Mouse (Mus musculus) bone marrow macrophage, adult 2 months (primary cell): Measurements from ENCODE around the gene AI837181. TPM values are rescaled to one million over a fixed set of nuclear protein-coding genes. Genes with fewer than 3 reads are reported as not detected.

Experiments used
- H3K27ac ChIP-seq: 2 replicates; pipeline ENCODE4 v1.5.1; 2012; ENCODE audit warnings: low read depth, low read length; ENCODE audit not compliant: insufficient read depth
- H3K4me1 ChIP-seq: 2 replicates; pipeline ENCODE4 v1.6.1; 2012; ENCODE audit warnings: low read length; ENCODE audit not compliant: control insufficient read depth, insufficient read depth
- H3K4me3 ChIP-seq: 2 replicates; pipeline ENCODE4 v1.5.1; 2012; ENCODE audit warnings: mild to moderate bottlenecking, low read length, moderate library complexity; ENCODE audit not compliant: insufficient read depth
- CTCF ChIP-seq: IDR thresholded peaks from 2 replicates; pipeline ENCODE4 v1.5.1; 2012; ENCODE audit warnings: low read depth, mild to moderate bottlenecking, low read length, moderate library complexity
- POLR2A ChIP-seq: IDR thresholded peaks from 2 replicates; pipeline ENCODE4 v1.6.1; 2012; ENCODE audit warnings: mild to moderate bottlenecking, low read depth, low read length, borderline replicate concordance
- polyA plus RNA-seq: library from polyadenylated mRNA; stranded (reverse); fragments of >200 nt; gene quantifications from 2 replicates; pipeline ENCODE4 v1.2.4, GENCODE M21; 2012; ENCODE audit not compliant: missing spikeins, insufficient read depth, insufficient read length

AI837181 gene
- polyA plus RNA-seq, 1 experiment = 47.5 TPM

DNA sequence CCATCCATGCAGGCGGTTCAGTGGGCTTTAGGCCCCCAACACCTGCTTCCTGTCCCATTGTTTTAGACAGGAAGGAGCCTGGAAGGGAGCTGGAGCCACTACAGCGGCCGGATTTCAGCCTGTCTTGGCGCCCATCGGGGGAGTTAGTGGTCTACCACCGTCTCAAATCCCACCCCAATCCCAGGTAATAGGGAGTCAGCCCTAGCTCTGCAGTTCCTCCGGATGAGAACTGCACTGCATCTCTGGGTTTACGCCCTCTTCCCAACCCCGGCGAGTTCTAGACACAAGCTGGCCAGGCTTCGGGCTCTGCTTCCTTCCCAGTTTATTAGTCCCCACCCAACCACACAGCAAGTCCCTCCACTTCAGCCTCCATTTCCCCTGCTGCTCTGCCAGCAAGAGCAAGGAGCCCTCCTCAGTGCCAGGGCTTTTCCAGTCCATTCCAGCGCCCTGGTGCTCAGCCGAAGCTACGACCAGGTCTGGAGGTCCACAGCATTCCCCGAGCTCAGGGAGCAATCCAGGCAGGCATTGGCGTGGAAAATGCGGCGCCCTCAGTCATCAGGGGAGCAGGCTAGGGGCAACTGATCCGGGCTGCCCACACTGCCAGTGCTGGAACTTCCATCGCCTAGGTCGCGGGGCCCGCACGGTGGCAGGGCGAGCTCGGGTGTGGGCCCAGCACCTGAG lies 31.4 kb downstream of the AI837181 start:
- TF ChIP-seq POLR2A (no peak), CTCF (no peak)
- Histone ChIP-seq H3K4me1 (peaks cover 10% of the 10 kb centered on the region), H3K4me3 (peak overlapping the region; percentile 95), H3K27ac (no peak overlapping the region)

DNA sequence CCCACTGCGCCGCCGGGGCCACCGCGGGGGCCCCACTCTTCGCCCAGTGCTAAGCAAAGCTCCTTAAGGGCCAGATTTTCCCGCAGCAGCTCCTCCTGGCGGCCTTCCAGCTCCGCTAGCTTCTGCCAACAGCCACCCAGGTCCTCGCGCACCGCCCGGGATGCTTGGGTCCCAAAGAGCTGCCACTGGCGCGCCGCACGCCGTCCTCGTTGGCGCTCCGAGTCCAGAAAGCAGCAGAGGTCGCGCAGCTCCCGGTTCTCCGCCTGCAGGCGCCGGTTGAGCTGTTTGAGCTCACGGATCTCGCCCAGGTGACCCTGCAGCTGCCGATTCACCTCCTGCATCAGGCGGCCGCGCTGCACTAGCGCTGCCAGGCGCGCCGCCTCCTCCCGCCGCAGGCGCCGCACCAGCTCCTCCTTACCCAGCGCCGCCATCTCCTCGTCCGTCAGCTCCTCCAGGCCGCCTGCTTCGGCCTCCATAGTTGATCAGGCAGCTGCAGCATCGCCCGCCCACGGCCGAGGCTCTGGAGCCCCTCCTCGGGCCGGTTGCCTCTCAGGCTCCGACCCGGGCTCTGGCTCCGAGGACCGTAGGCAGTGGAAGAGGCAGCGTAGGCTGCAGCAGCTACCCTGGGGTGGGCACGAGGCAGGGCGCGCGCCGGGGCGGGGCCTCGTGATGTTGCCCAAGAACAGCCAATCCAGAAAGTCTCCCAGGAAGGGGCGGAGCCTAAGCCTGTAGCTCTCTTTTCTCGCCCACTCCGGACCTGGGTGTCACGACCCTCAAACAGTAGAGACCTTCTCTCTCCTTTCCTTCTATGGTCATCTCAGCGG lies 32.2 kb downstream of the AI837181 start:
- Histone ChIP-seq H3K4me3 (peak overlapping the region; percentile 95), H3K27ac (peak overlapping the region; percentile 53), H3K4me1 (peaks cover 14% of the 10 kb centered on the region)
- TF ChIP-seq POLR2A (peak; percentile 57; the same call in 1 of the 2 replicates), CTCF (no peak)

DNA sequence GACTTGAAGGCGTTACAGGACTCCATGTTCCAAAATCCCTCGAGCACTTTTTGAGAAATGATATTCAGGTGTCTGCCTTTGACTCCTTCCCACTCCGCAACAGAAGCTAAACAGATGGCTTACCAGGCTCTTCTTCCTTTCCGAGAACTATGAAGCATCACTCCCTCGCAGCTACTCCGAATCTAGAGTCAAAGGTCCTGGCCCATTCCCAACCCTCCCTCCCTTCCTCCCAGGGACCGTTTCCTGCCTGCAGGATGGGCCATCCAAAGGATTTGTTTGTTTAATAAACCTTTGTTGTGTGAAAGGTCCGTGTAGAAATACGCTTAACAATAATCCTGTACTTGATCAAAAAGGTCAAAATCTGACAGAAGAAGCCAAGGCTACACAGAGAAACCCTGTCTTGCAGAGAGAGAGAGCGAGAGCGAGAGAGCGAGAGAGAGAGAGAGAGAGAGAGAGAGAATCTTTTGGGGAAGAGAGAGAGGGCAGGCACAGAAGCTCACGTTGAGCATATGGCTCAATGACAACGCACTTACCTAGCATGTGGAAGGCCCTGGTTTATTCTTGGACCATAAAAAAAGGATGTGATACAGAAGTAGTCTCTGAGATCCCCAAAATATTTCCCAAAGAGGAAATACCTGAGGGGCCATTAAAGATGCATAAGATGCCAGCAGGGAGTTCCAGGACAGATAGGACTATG lies 33.0 kb downstream of the AI837181 start, which contains the start of gene Ccdc85b:
Ccdc85b (minus strand) TSS at position 149 of the 697 bp plus-strand sequence.
- Histone ChIP-seq H3K27ac (peak within 1 kb of the TSS; percentile 53), H3K4me1 (peaks cover 14% of the 10 kb centered on the region), H3K4me3 (peak within 1 kb of the TSS; percentile 95)
- TF ChIP-seq CTCF (0 out of 2 replicates have a peak, but pooled peaks have one; percentile 19), POLR2A (no peak)

DNA sequence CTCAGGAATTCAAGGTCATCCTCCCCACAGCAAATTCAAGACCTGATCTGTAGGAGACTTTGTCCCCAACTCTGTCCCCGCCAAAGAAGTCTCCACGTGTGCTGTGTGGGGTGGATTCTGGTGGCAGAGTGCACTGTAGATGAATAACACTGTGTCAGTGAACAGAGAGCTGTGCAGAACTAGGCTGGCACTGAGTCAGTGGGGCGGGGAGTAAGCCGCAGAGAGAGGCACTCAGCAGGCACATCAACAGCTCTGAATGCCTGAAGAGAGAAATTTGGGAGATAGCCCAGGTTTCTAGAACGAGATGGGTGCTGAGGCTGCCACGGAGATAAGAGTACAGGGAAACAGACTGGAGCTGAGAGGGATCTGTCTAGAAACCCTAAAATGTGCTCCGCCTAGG lies 34.1 kb downstream of the AI837181 start:
- peaks cover 14% of the 10 kb centered on the region for H3K4me1 ChIP-seq
- H3K27ac ChIP-seq = no peak overlapping the region
- TF ChIP-seq CTCF (no peak), POLR2A (no peak)
- no peak overlapping the region for H3K4me3 ChIP-seq

DNA sequence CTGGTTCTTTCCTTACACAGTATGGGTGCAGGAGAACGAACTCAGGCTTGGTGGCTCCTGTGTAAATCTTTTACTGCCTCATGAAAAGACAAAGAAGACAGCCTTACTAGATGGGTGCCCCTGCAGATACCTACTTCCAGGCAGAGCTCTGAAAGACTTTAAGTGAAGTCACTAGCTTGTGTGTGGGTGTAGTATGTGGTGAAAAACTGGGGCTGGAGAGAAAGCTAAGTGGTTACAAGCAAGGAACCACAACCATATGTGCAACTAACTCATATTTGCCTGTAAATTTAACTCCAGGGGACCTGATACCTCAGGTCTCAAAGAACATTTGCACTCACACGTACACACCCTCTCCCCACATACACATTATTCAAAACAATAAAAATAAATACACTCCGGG lies 35.0 kb downstream of the AI837181 start:
- Histone ChIP-seq H3K27ac (0 out of 2 replicates have a peak overlapping the region, but pooled peaks have one; percentile 25), H3K4me3 (peak overlapping the region; percentile 80), H3K4me1 (peaks cover 14% of the 10 kb centered on the region)
- TF ChIP-seq CTCF (no peak), POLR2A (no peak)

DNA sequence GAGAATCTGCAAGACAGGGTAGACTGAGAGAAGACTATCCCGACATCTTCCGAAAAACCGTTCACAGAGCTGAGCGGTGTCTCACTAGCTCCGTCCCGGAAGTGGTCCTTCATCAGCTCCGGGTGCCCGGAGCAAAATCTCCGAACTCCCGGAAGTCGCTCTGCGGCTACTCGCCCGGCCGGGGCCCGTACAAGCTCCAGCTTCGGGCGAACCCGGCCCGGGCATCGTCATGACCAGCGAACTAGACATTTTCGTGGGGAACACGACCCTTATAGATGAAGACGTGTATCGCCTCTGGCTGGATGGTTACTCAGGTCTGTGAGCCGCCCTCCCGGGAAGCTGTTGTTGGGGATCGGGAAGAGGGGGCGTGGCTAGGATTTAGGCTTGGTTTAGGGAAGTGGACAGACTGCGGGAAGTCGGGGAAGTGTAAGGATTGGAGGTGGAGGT lies 35.5 kb downstream of the AI837181 start, which contains the start of gene Fibp:
Fibp (plus strand) TSS at position 151 of the 447 bp plus-strand sequence.
- H3K4me1 ChIP-seq = peaks cover 14% of the 10 kb centered on the region
- peak within 1 kb of the TSS; percentile 80 for H3K4me3 ChIP-seq
- H3K27ac ChIP-seq = peak within 1 kb of the TSS; percentile 80
- peak; percentile 93 for TF ChIP-seq POLR2A
- no peak for TF ChIP-seq CTCF

DNA sequence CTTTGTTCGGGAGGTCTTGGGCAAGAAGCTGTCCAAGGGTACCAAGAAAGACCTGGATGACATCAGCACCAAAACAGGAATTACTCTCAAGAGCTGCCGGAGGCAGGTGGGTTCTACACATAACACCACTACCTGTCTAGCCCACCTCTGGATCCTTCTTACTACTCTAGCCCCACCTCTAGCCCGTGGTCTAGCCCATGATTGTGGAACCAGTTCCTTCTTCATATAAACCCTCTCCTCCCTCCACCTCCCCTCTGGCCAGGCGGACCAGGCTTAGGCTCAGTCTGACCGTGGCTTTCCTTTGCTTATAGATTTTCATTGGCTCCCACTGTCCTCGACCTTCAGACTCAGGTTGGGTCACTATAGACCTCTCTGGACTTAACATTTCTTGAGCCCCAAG lies 36.5 kb downstream of the AI837181 start:
- H3K27ac ChIP-seq = no peak overlapping the region
- H3K4me1 ChIP-seq = peaks cover 11% of the 10 kb centered on the region
- peak overlapping the region; percentile 80 for H3K4me3 ChIP-seq
- TF ChIP-seq CTCF = no peak
- no peak for TF ChIP-seq POLR2A

DNA sequence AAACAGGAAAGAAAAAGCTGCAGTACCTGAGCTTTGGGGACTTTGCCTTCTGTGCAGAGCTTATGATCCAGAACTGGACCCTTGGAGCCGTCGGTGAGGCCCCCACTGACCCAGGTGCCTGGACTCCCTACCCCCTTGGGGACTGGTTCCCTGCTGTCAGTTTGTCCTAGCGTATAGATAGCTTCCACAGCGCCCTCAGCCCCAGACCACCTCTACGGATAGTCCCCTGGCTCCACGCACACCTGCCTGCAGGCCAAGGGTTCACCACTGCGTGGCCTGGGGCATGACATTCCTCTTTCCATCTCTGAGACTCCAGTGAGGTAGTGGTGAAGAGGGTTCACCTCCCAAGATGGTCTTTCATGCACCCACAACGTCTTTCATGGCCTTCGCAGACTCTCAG lies 38.3 kb downstream of the AI837181 start:
- Histone ChIP-seq H3K4me3 (no peak overlapping the region), H3K4me1 (peaks cover 8% of the 10 kb centered on the region), H3K27ac (no peak overlapping the region)
- no peak for TF ChIP-seq CTCF
- TF ChIP-seq POLR2A = no peak

DNA sequence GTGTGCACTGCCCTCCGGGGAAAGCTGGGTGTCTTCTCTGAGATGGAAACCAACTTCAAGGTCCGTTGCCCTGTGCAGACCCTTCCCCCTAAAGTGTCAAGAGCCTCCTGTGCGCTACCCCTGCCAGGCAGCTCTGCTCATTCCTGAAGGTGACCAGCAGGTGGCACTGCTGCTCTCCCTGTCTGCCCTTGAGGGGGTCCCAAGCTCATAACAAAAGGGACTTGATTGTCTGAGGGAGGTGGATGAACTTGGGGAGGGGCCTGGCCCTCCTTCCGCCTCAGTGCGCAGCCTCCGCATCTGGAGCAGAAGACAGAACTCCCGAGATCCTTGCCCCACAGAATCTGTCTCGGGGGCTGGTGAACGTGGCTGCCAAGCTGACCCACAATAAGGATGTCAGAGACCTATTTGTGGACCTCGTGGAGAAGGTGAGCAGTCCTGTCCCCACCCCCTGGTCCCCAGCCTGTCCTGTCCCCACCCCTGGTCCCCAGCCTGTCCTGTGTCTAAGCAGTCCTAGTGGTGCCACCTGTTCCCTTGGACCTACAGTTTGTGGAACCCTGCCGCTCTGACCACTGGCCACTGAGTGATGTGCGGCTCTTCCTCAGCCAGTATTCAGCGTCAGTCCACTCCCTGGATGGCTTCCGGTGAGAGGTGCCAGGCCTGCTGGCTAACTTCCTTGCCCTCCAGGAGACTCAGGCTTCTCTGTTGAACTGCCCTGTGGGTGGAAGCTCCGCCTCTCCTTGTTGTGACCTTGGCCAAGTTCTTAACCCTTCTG lies 39.0 kb downstream of the AI837181 start:
- TF ChIP-seq CTCF (peak; percentile 81), POLR2A (no peak)
- no peak overlapping the region for H3K4me3 ChIP-seq
- no peak overlapping the region for H3K27ac ChIP-seq
- peaks cover 8% of the 10 kb centered on the region for H3K4me1 ChIP-seq
